Mouse (Mus musculus) olfactory bulb, adult 2 months (tissue): ENCODE results near the gene Nfatc2.

Experiments used
- CTCF ChIP-seq: fragments of 200-500 bp; IDR thresholded peaks from 2 replicates; pipeline ENCODE4 v1.5.1; 2012; ENCODE audit warnings: low read depth, mild to moderate bottlenecking, low read length, moderate library complexity; ENCODE audit not compliant: insufficient read depth
- POLR2A ChIP-seq: fragments of 200-500 bp; IDR thresholded peaks from 2 replicates; pipeline ENCODE4 v1.6.1; 2012; ENCODE audit warnings: mild to moderate bottlenecking, low read depth, low read length, moderate library complexity; ENCODE audit not compliant: insufficient read depth

DNA sequence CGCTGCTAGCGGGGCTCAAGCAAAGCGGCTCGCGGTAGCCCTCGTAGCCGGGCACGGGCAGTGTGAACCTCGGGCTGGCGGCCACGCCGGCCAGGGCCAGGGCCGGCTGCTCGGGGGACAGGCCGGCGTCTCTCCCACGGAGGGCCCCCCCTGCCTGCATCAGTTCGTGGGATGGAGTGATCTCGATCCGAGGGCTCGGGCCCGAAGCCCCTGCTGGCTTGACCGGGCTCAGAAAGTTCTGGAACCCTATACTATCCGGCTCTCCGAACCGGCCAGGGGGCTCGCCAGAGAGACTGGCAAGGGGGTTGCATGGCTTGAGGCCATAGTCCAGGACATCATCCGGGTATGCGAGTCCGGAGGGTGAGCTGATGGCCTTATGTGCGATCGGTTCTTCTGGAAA, 30.2 kb downstream of the Nfatc2 start:
- TF ChIP-seq POLR2A (no peak), CTCF (no peak)
